Mouse (Mus musculus): ENCODE data around the gene Gm4498.
"Not testable (repeated sequence)": the region's sequence is repeated elsewhere in the genome, so short reads cannot be mapped to it uniquely, and the experiment has no call there.

Gene Gm4498

DNA sequence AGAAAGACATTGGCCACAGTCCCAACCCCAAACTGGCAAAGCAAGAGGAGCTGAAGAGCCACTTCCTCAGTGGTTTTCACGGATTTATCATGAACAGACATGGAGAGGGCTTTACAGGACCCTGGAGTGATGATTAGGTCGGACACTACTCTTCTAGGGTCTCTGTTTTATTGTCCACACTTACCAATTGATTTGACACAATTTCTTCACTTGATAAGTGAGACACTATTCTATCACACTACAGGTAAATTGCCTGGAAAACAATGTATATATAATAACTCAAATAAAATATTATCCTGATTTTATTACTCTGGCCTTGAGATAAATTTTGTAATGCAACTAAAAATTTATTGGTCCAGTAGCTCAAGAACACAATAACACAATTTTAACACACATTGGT, at the start of gene Gm4498:
Gene Gm4498, minus strand, starts transcription at position 101 of the 400 bp plus-strand sequence.
- not testable (repeated sequence) for DNase-seq (ENCODE audit: low read depth, low spot score)

GRCm38 (mm10) chr7:20262734-20263133, 29.1 kb upstream of the Gm4498 start, which contains the start of gene Gm5890:
TSS of gene Gm5890 (minus strand) at chr7:20262834.
- not testable (repeated sequence) for DNase-seq (ENCODE audit: low read depth, low spot score)

DNA sequence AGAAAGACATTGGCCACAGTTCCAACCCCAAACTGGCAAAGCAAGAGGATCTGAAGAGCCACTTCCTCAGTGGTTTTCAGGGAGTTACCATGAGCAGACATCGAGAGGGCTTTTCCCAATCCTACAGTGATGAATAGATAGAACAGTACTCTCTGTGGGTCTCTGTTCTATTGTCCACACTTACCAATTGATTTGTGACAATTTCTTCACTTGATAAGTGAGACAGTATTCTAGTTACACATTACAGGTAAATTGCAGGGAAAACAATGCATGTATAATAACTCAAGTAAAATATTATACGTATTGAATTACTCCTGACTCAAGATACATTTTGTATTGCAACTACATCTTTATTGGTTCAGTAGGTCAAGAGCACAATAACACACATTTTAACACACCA, 28.1 kb downstream of the Gm4498 start, which contains the start of gene Gm6164:
Gene Gm6164, minus strand, starts transcription at position 101 of the 400 bp plus-strand sequence.
- not testable (repeated sequence) for DNase-seq (ENCODE audit: low read depth, low spot score)

DNA sequence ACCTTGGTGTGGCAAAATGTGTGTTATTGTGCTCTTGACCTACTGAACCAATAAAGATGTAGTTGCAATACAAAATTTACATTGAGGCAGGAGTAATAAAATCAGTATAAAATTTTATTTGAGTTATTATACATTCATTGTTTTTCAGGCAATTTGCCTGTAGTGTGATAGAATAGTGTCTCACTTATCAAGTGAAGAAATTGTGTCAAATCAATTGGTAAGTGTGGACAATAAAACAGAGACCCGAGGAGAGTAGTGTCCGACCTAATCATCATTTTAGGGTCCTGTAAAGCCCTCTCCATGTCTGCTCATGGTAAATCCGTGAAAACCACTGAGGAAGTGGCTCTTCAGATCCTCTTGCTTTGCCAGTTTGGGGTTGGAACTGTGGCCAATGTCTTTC, 40.2 kb downstream of the Gm4498 start, which contains the start of gene Vmn1r95:
Gene Vmn1r95, plus strand, starts transcription at position 301 of the 400 bp plus-strand sequence.
- DNase-seq (ENCODE audit: low read depth, low spot score) = not testable (repeated sequence)

All from CD4-positive helper T cell, adult 2 months (primary cell).